Comparison of ENCODE assay signal across 9 mouse cellular contexts in the genomic region with DNA sequence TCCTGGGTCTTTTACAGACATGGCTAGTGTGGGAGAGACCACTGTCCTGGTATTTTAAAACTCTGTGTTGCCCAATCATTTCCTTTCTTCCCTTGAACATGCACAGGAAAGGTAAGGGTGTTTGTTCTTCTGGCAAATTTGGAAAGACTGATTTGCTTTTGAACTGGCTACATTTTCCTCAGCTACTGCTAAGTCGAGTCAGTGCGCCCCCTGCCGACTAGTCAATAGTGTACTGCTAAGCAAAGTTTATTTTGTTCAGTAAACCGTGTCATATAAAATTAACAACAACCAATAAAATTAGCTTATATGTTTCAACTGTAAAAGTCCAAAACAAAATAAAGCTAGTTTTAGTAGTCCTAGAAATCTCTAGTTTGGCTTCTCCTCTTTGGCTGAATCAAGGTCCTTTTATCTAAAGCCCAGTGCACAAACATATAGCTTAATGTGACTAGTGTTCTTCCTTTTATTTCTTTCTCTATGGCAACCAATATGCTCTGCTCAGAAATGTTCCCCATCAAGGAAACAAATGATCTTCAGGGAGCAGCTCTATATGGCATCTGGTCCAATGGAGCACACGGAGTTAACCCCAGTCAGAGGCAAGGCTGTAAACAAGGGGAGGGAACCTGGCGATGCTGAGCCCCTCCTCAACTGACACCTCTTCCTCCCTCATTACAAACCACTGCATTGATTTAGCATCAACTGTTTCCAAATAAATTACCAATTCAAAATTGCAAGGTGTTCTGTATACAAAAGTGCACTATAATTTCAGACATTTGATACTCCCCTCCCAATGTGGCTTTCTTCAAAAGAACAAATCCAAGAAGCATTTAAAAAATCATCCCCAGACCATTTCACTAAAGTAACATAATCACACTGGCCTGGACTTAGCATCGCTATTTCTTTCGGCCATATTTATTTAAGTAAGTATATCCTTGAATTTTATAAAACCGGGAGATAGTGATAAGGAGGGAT. TPM values are rescaled to one million over a fixed set of nuclear protein-coding genes. Genes with fewer than 3 reads are reported as not detected.
DNase-seq lines count a peak whose midpoint lies in the region; ATAC-seq lines count a peak whose summit lies in the region.
"Had no signal": no experiment of that assay in that cellular context is flagged by ENCODE, and none has a peak within 500 bp of the region (broad histone marks: within the 10 kb centered on the region; RNA-seq: fewer than 3 reads in every experiment).

No protein-coding gene starts in this region.

- peak overlapping the region; percentile 54 for H3K4me3 ChIP-seq in hindbrain, embryonic 16.5 days (ENCODE audit: low read length)
- H3K4me3 ChIP-seq in neural tube, embryonic 15.5 days (replicated peaks), result peak overlapping the region; percentile 66
- H3K4me3 ChIP-seq: lung, embryonic 15.5 days had no signal

- 3% methylated on average over 9 of the region's 9 CpGs for WGBS in hindbrain, embryonic 16.5 days
- 1% methylated on average over 9 of the region's 9 CpGs for WGBS in neural tube, embryonic 15.5 days

- DNase-seq in heart, postnatal 14 days, result peak; percentile 77 to 84
- DNase-seq in heart, adult 9 months (ENCODE audit: low spot score in 2 of 2), result no peak
- peak; percentile 70 for DNase-seq in R1 (ENCODE audit: low read depth, low spot score)
- peak; percentile 74 for DNase-seq in embryo, embryonic 9.5 days (ENCODE audit: extremely low spot score)
- DNase-seq in left cerebral cortex, postnatal 4 days, result peak; percentile 91

- H3K4me2 ChIP-seq in hindbrain, embryonic 16.5 days (ENCODE audit: low read length), result peak overlapping the region; percentile 97
- H3K4me2 ChIP-seq in neural tube, embryonic 15.5 days, result peak overlapping the region; percentile 93
- H3K4me2 ChIP-seq: lung, embryonic 15.5 days had no signal

- intact Hi-C loops in heart, postnatal 14 days (cut with DNase I), result loop anchor here (2.0 to 10.0 kb wide), 4 partner anchors 437 to 1537 kb away; no protein-coding TSS in a partner anchor
- intact Hi-C loops in left cerebral cortex, postnatal 4 days (cut with DNase I), result loop anchor here (2.0 to 10.0 kb wide), 4 partner anchors 429 to 1017 kb away; no protein-coding TSS in a partner anchor

- no peaks in the 10 kb centered on the region for H3K36me3 ChIP-seq in hindbrain, embryonic 16.5 days (ENCODE audit: control insufficient read depth, insufficient read depth, low read length)
- H3K36me3 ChIP-seq in neural tube, embryonic 15.5 days, result no peaks in the 10 kb centered on the region
- H3K36me3 ChIP-seq: lung, embryonic 15.5 days had no signal

- H3K9ac ChIP-seq in hindbrain, embryonic 16.5 days (ENCODE audit: low read depth, low read length), result peak overlapping the region; percentile 53
- H3K9ac ChIP-seq in neural tube, embryonic 15.5 days (replicated peaks), result peak overlapping the region; percentile 40; the same call in 1 of the 2 replicates
- H3K9ac ChIP-seq: lung, embryonic 15.5 days had no signal

- H3K4me1 ChIP-seq in hindbrain, embryonic 16.5 days (ENCODE audit: control insufficient read depth, insufficient read depth, low read depth, low read length), result no peaks in the 10 kb centered on the region; the same call in 1 of the 2 replicates
- H3K4me1 ChIP-seq in neural tube, embryonic 15.5 days, result peaks cover 55% of the 10 kb centered on the region

- ATAC-seq in hindbrain, embryonic 16.5 days, result peak; percentile 22; the same call in 1 of the 2 replicates
- no peak; the same call in 1 of the 2 replicates for ATAC-seq in neural tube, embryonic 15.5 days (ENCODE audit: low FRiP score)
- ATAC-seq in megakaryocyte, adult 5-6 weeks (ENCODE audit: poor library complexity, severe bottlenecking), result no peak

- H3K27ac ChIP-seq in hindbrain, embryonic 16.5 days (ENCODE audit: low read depth, low read length), result peak overlapping the region; percentile 97
- peak overlapping the region; percentile 95 for H3K27ac ChIP-seq in neural tube, embryonic 15.5 days (replicated peaks)
- H3K27ac ChIP-seq: lung, embryonic 15.5 days had no signal

- no peaks in the 10 kb centered on the region for H3K27me3 ChIP-seq in hindbrain, embryonic 16.5 days (replicated peaks; ENCODE audit: control insufficient read depth, insufficient read depth, low read length)
- no peaks in the 10 kb centered on the region for H3K27me3 ChIP-seq in neural tube, embryonic 15.5 days (replicated peaks)

- no peaks in the 10 kb centered on the region for H3K9me3 ChIP-seq in hindbrain, embryonic 16.5 days (ENCODE audit: control insufficient read depth, low read length)
- no peaks in the 10 kb centered on the region for H3K9me3 ChIP-seq in neural tube, embryonic 15.5 days (replicated peaks)
- H3K9me3 ChIP-seq: lung, embryonic 15.5 days had no signal

RNA-seq across cellular contexts. Expression of gene Pou3f3, which starts 4.1 kb away (rescaled TPM):
- total RNA-seq in heart, postnatal 14 days (2021), result not detected
- polyA plus RNA-seq in hindbrain, embryonic 16.5 days (2015; fragmentation: Nextera tagmentation; extraction: Ambion mirVana), result 8.4 and 9.5 TPM in 2 replicates
- total RNA-seq in left cerebral cortex, postnatal 4 days (2021), result 100 to 1,000 TPM; 102 to 123 TPM
- 6.9 and 9.5 TPM in 2 replicates for polyA plus RNA-seq in neural tube, embryonic 15.5 days (2015; fragmentation: Nextera tagmentation; extraction: Ambion mirVana)
- not detected in 2 replicates for total RNA-seq in megakaryocyte, adult 5-6 weeks (2015)
- not detected in 2 replicates for total RNA-seq in megakaryocyte, adult 5-6 weeks (2017)

Comparison
In these comparisons a context has a peak if more than half of its experiments do, and no peak if none do; other contexts are left out.
1. DNase-seq: peak in heart, postnatal 14 days (2 of 2), R1 (single experiment), embryo, embryonic 9.5 days (single experiment) and left cerebral cortex, postnatal 4 days (single experiment); none in heart, adult 9 months (0 of 2).
2. RNA of gene Pou3f3, which starts 4.1 kb away (total RNA-seq): 102 to 123 TPM in left cerebral cortex, postnatal 4 days; not detected in heart, postnatal 14 days and not detected in megakaryocyte, adult 5-6 weeks; every median in the first group is over 100 times any median in the second.